Mouse (Mus musculus): Measurements from ENCODE around the gene Arntl.

Arntl gene

DNA sequence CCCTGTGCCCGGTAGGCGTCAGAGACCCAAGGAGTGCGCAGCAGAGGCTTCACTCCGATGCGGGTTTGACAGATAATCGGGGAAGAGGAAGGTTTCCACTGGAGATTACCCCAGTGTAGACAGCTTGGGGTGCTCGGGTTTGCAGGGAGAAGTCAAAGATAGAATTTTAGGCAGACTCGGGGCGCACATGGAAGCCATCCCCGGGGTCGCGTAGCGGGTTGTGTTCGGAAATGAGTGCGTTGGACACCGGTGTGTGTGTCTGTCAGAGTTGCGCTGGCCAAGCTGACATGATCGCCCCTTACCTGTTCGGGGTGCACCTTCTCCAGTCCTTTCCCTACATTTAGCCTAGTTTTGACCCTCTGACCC lies 1.1 kb downstream of the Arntl start:
- DNase-seq (ENCODE audit: low spot score) = no peak

GRCm38 (mm10) chr7:113210441-113210840 lies 3.2 kb downstream of the Arntl start:
- DNase-seq (ENCODE audit: low spot score) = no peak

DNA sequence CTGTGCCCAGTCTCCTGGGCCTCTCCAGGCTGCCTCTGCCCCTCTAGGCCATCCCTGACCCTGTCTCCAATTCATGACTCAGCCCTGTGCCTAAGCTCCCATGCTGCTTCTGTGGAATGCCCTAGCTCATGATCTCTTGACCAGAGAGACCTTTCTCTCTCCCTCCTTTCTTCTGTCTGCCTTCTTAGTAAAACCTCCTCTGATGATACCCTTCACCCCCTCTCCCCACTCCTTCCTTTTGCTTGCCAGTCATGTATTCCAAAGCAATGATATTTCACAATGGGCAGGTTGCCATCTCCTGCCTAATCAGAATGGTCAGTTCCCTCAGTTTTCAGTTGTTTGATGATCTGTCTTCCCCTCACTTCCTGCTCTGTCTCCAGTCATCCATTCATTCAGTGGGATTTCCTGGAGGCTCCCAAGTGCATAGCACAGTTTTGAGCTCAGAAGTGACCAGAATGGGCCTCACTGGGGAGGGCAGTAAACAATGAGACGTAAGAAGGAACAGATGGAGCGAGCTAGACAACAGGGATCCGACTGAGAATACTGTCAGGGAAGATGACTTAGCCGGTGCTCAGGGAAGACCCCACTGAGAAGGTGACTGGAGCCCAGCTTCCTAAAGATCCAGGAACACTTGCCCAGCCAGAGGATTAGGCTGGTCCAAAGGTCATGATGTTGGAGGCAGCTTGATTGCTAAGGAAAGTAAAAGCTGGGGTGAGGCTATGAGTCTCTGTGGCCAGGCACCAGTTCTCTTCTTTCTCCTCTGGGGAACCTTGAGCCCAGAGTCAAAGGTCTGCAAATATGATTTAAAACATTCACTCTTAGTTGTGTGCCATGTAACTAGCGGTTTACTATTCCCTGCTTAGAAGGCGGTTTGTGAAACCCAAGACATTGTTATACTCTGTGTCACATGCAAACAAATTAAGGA lies 7.2 kb downstream of the Arntl start:
- DNase-seq (ENCODE audit: low spot score) = no peak

- no peak for DNase-seq (ENCODE audit: low spot score)
Measured at GRCm38 (mm10) chr7:113216152-113216551, 8.9 kb downstream of the Arntl start.

GRCm38 (mm10) chr7:113219416-113219815 lies 12.2 kb downstream of the Arntl start:
- peak; percentile 77 for DNase-seq (ENCODE audit: low spot score)

- no peak for DNase-seq (ENCODE audit: low spot score)
Measured at GRCm38 (mm10) chr7:113219864-113220263, 12.6 kb downstream of the Arntl start.

- DNase-seq (ENCODE audit: low spot score) = no peak
Measured at GRCm38 (mm10) chr7:113220691-113221238, 13.5 kb downstream of the Arntl start.

- DNase-seq (ENCODE audit: low spot score) = no peak
Measured at GRCm38 (mm10) chr7:113222821-113223220, 15.6 kb downstream of the Arntl start.

- DNase-seq (ENCODE audit: low spot score) = no peak
Measured at GRCm38 (mm10) chr7:113224620-113225019, 17.4 kb downstream of the Arntl start.

GRCm38 (mm10) chr7:113228498-113228897 lies 21.2 kb downstream of the Arntl start:
- DNase-seq (ENCODE audit: low spot score) = no peak

GRCm38 (mm10) chr7:113236135-113236534 lies 28.9 kb downstream of the Arntl start:
- no peak for DNase-seq (ENCODE audit: low spot score)

DNA sequence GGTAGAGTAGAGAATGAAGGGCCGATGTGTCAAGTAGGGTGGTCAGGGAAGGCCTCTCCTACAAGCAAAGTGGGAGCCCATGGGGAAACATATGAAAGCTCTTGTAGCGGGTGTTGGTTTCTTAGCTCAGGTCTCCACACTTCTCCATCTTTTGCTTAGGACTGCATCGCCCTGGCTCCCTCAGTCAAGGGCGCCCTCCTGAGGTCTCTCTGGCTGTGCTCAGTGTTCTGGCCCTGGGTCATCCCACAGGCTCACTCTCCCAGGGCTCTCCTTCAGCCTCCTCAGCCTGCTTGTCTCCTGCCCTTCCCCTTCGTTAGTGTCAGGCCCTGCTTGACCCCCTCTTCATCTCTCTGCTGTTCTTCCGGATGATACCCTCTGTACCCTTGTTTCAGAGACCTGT lies 31.1 kb downstream of the Arntl start:
- DNase-seq (ENCODE audit: low spot score) = no peak

DNA sequence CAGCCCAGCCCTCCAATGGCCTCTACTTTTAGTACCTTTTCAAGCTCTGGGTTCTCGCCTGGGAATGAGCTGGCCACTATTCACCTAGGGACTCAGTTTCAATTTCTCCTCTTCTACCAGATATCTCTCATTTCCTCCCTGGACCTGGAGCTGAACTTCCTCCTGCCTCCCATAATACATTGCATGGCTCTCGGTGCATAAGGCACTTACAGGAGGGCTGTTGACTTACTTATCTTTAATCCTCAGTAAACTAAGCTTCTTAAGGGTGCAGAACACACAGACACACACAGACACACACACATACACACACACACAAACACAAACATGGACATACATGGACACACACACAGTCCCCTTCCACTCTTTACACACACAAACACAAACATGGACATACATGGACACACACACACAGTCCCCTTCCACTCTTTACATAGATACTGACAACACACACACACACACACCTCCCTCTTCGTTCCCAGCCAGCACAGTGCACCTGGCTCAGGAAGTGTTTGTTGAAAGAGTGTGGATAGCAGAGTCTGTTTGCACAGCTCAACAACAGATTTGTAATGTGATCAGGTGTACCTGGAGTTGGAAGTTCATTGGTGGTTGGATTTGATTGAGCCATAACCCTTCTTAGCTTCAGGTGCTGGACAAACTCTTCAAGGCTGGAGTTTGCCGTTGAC lies 32.3 kb downstream of the Arntl start:
- no peak for DNase-seq (ENCODE audit: low spot score)

DNA sequence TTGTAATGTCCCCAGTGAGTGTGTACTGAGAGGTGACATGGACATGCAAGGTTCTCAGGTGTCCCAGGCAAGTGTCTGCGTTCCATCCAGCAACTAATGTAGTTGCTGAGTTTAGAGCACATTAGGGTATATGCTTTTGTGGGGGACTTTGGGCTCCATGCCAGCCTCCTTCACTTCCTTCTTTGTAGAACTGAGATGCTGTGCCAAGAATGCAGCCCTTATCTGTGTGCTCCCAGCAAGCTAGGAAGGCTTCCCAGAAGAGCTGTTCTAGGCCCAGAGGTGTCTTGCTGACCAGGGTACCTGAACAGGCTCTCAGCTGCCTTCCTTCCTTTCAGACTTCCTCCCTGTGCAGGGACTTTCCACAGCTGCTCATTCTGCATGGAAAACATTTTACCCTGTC lies 33.2 kb downstream of the Arntl start:
- DNase-seq (ENCODE audit: low spot score) = no peak

GRCm38 (mm10) chr7:113241901-113242661 lies 34.8 kb downstream of the Arntl start:
- DNase-seq (ENCODE audit: low spot score) = no peak

GRCm38 (mm10) chr7:113242688-113243087 lies 35.4 kb downstream of the Arntl start:
- peak; percentile 66 for DNase-seq (ENCODE audit: low spot score)

DNA sequence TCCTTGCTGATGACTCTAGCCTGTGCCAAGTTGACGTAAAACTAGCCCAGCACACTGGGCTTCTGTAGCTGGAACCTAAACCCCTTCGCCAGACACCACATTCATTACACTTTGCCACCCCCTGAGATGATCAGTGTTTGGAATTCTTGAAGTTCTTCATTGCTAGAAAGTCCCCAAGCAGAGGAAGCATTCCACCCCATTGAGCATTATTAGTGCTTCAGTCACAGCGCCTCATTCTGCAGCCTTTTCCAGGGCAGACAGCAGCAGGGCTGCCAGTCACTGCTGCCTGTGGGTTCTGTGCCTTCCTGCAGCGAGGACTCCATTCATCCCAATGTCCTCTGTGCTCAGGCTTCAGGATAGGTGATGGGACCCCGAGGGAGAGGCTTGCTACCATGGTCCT lies 37.9 kb downstream of the Arntl start:
- DNase-seq (ENCODE audit: low spot score) = no peak

DNA sequence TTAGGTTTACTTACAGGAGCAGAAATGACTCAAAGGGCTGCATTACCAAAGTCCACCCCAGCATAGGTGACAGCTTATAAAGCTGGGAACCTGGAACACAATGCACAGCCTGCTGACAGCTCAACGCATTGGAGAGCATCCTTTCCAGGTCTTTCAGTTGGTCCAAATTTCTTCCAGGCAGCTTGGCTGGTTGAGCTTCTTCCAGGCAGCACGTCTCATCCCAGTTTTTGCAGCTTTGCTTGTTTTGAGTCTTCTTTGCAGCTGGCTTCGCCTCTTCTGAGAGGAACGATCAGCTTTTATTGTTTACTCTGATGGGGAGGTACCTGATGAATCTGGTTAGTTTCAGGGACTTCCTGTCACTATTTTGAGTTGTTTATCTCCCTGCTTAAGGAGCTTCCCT lies 39.2 kb downstream of the Arntl start:
- DNase-seq (ENCODE audit: low spot score) = no peak

DNA sequence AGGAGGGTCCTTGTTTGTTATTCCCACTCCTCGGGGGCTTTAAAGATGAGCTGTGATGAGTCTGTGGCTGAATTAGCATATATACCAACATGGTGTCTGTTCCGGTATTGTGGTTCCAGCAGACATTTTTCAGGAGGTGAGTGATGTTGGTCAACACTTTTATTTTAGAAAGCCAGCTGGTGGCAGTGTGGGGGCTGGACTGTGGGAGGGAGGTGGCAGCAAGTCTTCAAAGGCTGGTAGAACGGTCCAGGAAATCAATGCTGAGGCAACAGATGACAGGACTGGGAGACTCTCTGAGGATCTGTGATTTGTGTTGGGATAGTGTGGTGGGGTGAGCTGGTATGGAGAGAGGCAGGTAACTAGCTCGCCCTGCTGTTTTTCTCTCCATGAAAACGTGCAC lies 39.9 kb downstream of the Arntl start:
- no peak for DNase-seq (ENCODE audit: low spot score)

- DNase-seq (ENCODE audit: low spot score) = no peak
Measured at GRCm38 (mm10) chr7:113249134-113249825, 42.0 kb downstream of the Arntl start.

- DNase-seq (ENCODE audit: low spot score) = peak; percentile 60
Measured at GRCm38 (mm10) chr7:113250433-113250991, 43.2 kb downstream of the Arntl start.

Measured in testis, postnatal 10 days (tissue).